Mouse (Mus musculus) cerebellum, adult 18-20 months (tissue): ENCODE data around the gene Ccdc62.

Source experiments
- DNase-seq, 2 experiments: peaks; one replicate each; pipeline ENCODE4 v3.0.0; 2021

The Ccdc62 gene

DNA sequence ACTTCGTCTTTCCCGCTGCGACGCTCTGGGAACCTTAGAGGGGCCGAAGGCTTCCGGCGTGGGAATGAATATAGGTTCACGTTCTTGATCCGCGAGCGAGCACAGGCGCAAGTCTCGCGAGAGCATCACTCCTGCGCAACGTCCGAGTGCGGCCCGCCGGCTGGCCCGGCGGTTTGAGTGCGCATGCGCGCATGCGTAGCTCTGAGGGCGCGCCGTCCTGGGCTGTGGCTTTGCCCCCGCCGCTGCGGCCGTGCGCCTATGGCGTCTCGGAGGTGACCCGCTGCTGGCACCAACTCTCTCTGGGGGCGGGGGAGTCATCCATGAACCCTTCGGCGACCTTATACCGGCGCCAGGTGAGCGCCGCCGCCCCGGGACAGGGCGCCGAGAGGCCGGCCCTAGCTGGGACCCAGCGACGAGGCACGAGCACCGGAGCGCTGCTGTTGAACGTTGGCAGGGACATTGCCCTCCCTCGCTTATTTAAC lies at the start of gene Ccdc62:
Gene Ccdc62, plus strand, starts transcription at position 172 of the 482 bp plus-strand sequence.
- DNase-seq, result peak; percentile 93 to 95

DNA sequence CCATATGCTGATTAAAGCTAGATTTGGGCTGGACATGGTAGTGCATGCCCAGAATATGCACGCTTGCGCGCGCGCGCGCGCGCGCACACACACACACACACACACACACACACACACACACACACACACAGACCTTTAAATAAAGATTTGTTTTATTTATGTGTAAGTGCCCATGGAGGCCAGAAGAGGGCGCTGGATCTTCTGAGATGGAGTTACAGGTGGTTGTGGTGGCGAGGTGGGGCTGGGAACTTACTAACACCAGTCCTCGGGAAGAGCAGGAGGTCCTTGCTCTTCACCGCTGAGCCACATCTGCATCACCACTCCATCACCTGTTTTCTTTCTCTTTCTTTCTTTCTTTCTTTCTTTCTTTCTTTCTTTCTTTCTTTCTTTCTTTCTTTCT lies 49.7 kb upstream of the Ccdc62 start:
- no peak for DNase-seq

DNA sequence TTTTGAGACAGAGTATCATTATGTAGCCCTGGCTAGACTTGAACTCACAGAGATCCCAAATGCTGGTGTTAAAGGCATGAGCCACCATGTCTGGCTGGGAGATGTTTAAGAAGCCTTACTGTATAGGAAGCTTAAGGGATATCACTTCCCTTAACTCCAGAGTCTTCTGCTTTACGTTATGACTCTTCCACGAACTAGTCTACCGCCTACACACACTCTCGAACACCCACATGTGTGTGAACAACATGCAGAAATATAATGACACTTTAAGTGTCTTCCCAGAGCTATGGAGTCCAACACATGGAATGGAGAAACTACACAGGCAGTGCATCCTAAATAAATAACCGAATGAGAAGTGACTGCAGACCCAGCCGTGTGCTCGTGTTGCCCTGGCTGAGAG lies 46.6 kb upstream of the Ccdc62 start:
- DNase-seq, result no peak

- no peak for DNase-seq
Measured at GRCm38 (mm10) chr5:123884332-123884731, 46.1 kb upstream of the Ccdc62 start.

GRCm38 (mm10) chr5:123886365-123886764 lies 44.1 kb upstream of the Ccdc62 start:
- no peak for DNase-seq

DNA sequence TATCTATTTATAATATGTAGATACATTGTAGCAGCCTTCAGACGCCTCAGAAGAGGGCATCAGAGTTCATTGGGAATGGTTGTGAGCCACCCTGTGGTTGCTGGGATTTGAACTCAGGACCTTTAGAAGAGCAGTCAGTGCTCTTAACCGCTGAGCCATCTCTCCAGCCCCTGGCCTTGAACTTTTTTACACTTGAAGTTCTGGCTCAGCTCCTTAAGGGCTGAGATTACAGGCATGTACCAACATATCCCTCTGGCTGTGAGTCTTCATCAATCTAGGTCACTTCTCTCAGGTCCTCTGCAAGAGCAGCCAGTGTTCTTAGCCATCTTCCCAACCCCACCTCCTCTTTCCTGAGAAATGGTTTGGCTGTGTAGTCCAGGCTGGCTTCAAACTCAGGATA lies 40.2 kb upstream of the Ccdc62 start:
- no peak for DNase-seq

- no peak for DNase-seq
Measured at GRCm38 (mm10) chr5:123890987-123891386, 39.5 kb upstream of the Ccdc62 start.

GRCm38 (mm10) chr5:123891669-123892068 lies 38.8 kb upstream of the Ccdc62 start:
- DNase-seq, result no peak

DNA sequence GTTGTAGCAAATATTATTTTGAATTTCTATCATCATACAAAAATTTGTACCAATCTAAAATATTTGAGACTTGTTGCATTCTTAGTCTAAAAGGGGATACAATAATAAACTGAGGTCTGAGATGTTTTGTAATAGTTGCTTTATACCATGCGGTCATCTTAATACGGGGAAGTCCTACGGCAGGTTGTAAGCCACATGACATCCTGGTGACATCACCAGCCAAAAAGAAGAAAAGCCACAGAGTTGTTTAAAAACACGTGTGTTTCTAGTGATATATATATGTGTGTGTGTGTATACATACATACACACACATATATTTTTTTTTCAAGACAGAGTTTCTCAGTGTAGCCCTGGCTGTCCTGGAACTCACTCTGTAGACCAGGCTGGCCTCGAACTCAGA lies 37.0 kb upstream of the Ccdc62 start:
- DNase-seq, result no peak

GRCm38 (mm10) chr5:123896395-123896794 lies 34.1 kb upstream of the Ccdc62 start:
- no peak for DNase-seq

- DNase-seq, result no peak
Measured at GRCm38 (mm10) chr5:123897352-123897751, 33.1 kb upstream of the Ccdc62 start.

GRCm38 (mm10) chr5:123904059-123904672 lies 26.3 kb upstream of the Ccdc62 start:
- DNase-seq, result no peak

GRCm38 (mm10) chr5:123906146-123906975 lies 24.1 kb upstream of the Ccdc62 start:
- DNase-seq, result no peak

- DNase-seq, result peak; percentile 99 to 100
Measured at GRCm38 (mm10) chr5:123906976-123907630, 23.4 kb upstream of the Ccdc62 start, which contains the start of gene Denr. Gene Denr, plus strand, starts transcription at chr5:123907175.

DNA sequence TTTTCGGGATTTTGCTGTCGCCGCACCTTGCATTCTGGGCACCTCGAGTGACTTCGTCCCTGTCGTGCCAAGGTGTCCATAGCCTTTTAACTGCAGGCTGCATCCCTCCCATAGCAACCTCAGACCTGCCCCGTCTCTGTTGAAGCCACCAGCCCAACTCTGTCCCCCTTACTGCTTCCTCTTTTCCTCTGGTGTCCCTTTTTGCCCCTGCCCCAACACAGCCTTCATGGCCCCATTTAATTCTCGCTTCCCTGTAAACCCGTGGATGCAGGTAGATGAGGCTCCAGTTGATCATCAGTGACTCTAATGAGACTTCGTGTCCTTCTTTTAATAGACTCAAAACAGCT lies 22.9 kb upstream of the Ccdc62 start:
- DNase-seq, result no peak

- no peak for DNase-seq
Measured at GRCm38 (mm10) chr5:123914852-123915251, 15.6 kb upstream of the Ccdc62 start.

- DNase-seq, result no peak
Measured at GRCm38 (mm10) chr5:123922112-123922511, 8.4 kb upstream of the Ccdc62 start.

DNA sequence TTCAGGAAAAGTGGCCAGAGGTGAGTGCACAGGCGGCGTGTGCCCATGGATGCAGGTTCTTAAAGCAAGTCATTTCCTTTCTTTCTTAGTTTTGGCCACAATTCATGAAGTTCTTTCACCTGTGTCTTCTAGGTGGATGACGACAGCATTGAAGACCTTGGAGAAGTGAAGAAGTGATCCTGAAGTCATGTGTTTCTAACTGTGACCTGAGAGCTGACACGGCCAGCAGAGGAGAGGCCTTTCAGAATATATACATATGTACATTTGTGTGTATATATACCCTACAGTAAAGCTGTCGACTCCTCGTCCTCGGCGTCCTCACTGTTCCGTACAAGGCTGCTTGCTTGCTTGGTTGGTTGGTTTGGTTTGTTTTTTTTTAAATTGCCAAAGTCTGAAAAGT lies 3.4 kb upstream of the Ccdc62 start, which contains the start of gene Gm43518:
Gene Gm43518, plus strand, starts transcription at position 301 of the 400 bp plus-strand sequence.
- no peak for DNase-seq

GRCm38 (mm10) chr5:123931131-123931530 lies 652 bp downstream of the Ccdc62 start:
- no peak for DNase-seq

- no peak for DNase-seq
Measured at GRCm38 (mm10) chr5:123932927-123933326, 2.4 kb downstream of the Ccdc62 start.

DNA sequence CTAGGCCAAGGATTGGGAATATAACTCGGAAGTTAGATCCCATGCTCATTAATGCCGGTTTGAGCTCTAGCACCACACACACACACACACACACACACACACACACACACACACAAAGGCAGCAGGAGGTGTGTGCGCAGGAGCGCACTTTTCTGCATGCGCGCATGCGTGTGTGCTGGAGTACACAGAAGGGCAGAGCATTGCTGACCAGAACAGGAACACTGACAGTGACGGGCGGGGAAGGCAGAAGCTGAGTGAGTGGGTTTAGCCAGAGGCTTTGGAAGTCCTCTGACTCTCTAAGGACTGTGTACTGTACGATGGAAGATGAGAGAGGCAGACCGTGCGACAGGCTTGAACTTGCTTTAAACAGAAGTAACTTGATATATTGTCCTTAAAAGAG lies 3.1 kb downstream of the Ccdc62 start:
- DNase-seq, result no peak

- DNase-seq, result peak in 1 of 2 experiments; percentile 17
Measured at GRCm38 (mm10) chr5:123933957-123934591, 3.6 kb downstream of the Ccdc62 start.

- DNase-seq, result no peak
Measured at GRCm38 (mm10) chr5:123935931-123936330, 5.5 kb downstream of the Ccdc62 start.
